Mouse (Mus musculus) adrenal gland, postnatal 14 days (tissue): Measurements from ENCODE around the gene Smad6. TPM values are rescaled to one million over a fixed set of nuclear protein-coding genes. Genes with fewer than 3 reads are reported as not detected.

Experiments
- DNase-seq: peaks from one replicate; pipeline ENCODE4 v3.0.0; 2021; ENCODE audit warnings: mixed read lengths
- total RNA-seq: library from RNA; stranded (reverse); gene quantifications from 2 replicates; pipeline ENCODE4 v1.2.3, GENCODE M21; 2021

The Smad6 gene
- total RNA-seq, 1 experiment from 2014 or later: 12.0 TPM

GRCm38 (mm10) chr9:63959933-63960828 lies 61.7 kb downstream of the Smad6 start:
- peak; percentile 66 for DNase-seq

GRCm38 (mm10) chr9:63959129-63959932 lies 62.5 kb downstream of the Smad6 start:
- peak; percentile 84 for DNase-seq

GRCm38 (mm10) chr9:63958337-63959030 lies 63.4 kb downstream of the Smad6 start:
- peak; percentile 88 for DNase-seq

GRCm38 (mm10) chr9:63957647-63958185 lies 64.1 kb downstream of the Smad6 start:
- DNase-seq: no peak

- peak; percentile 89 for DNase-seq
These were observed 65.8 kb downstream of the Smad6 start for GRCm38 (mm10) chr9:63956052-63956451.

- no peak for DNase-seq
These were observed 68.2 kb downstream of the Smad6 start for GRCm38 (mm10) chr9:63953691-63954090.

- no peak for DNase-seq
These were observed 69.3 kb downstream of the Smad6 start for GRCm38 (mm10) chr9:63952591-63952990.

- DNase-seq: no peak
These were observed 71.5 kb downstream of the Smad6 start for GRCm38 (mm10) chr9:63950357-63950756.

- DNase-seq: no peak
These were observed 72.5 kb downstream of the Smad6 start for GRCm38 (mm10) chr9:63949393-63949792.

GRCm38 (mm10) chr9:63942608-63942982 lies 79.3 kb downstream of the Smad6 start:
- DNase-seq: no peak

- DNase-seq: peak; percentile 84
These were observed 79.9 kb downstream of the Smad6 start for GRCm38 (mm10) chr9:63941747-63942607.

- DNase-seq: no peak
These were observed 85.6 kb downstream of the Smad6 start for GRCm38 (mm10) chr9:63936256-63936655.

- DNase-seq: no peak
These were observed 88.8 kb downstream of the Smad6 start for GRCm38 (mm10) chr9:63933068-63933467.

- DNase-seq: peak; percentile 92
These were observed 94.4 kb downstream of the Smad6 start for GRCm38 (mm10) chr9:63927340-63928049.

GRCm38 (mm10) chr9:63926377-63926776 lies 95.5 kb downstream of the Smad6 start:
- no peak for DNase-seq

- DNase-seq: peak; percentile 29
These were observed 98.6 kb downstream of the Smad6 start for GRCm38 (mm10) chr9:63923190-63923717.

GRCm38 (mm10) chr9:63919708-63920107 lies 102.2 kb downstream of the Smad6 start:
- DNase-seq: no peak

- DNase-seq: no peak
These were observed 102.8 kb downstream of the Smad6 start for GRCm38 (mm10) chr9:63919001-63919555.

GRCm38 (mm10) chr9:63918245-63918644 lies 103.6 kb downstream of the Smad6 start:
- DNase-seq: peak; percentile 94

- DNase-seq: peak; percentile 42
These were observed 105.4 kb downstream of the Smad6 start for GRCm38 (mm10) chr9:63916441-63916840.
